Mouse (Mus musculus): ENCODE data around the gene Ccng1. TPM values are rescaled to one million over a fixed set of nuclear protein-coding genes. Genes with fewer than 3 reads are reported as not detected.

Ccng1 gene
- polyA plus RNA-seq, 1 experiment from 2014 or later, result 42.6 TPM

GRCm38 (mm10) chr11:40741605-40742262 lies 13.4 kb downstream of the Ccng1 start:
- Histone ChIP-seq H3K4me1 (replicated peaks; ENCODE audit: control insufficient read depth, insufficient read depth, low read length) (no peaks in the 10 kb centered on the region), H3K36me3 (ENCODE audit: control insufficient read depth, insufficient read depth, low read length) (peaks cover 3% of the 10 kb centered on the region; the same call in 1 of the 2 replicates), H3K27ac (ENCODE audit: low read depth, low read length) (no peak overlapping the region), H3K27me3 (ENCODE audit: control insufficient read depth, insufficient read depth, low read length) (no peaks in the 10 kb centered on the region), H3K4me3 (ENCODE audit: low read depth, low read length) (no peak overlapping the region), H3K9ac (ENCODE audit: low read length) (no peak overlapping the region), H3K4me2 (ENCODE audit: low read depth, low read length, severe bottlenecking) (no peak overlapping the region), H3K9me3 (ENCODE audit: control insufficient read depth, low read length) (no peaks in the 10 kb centered on the region)
- no peak for DNase-seq (ENCODE audit: low spot score)
- ATAC-seq (replicated peaks; ENCODE audit: low FRiP score), result no peak
- 92% methylated on average over 12 of the region's 12 CpGs for WGBS

GRCm38 (mm10) chr11:40737369-40737768 lies 17.7 kb downstream of the Ccng1 start:
- 0 out of 2 replicates have a peak, but pooled peaks cover 5% of the 10 kb centered on the region for H3K4me1 ChIP-seq (replicated peaks; ENCODE audit: control insufficient read depth, insufficient read depth, low read length)
- H3K27ac ChIP-seq (ENCODE audit: low read depth, low read length), result no peak overlapping the region
- no peak overlapping the region for H3K4me2 ChIP-seq (ENCODE audit: low read depth, low read length, severe bottlenecking)
- no peak for DNase-seq (ENCODE audit: low spot score)
- H3K9ac ChIP-seq (ENCODE audit: low read length), result no peak overlapping the region
- WGBS, result 86% methylated on average over 3 of the region's 3 CpGs
- ATAC-seq (replicated peaks; ENCODE audit: low FRiP score), result no peak
- H3K27me3 ChIP-seq (ENCODE audit: control insufficient read depth, insufficient read depth, low read length), result no peaks in the 10 kb centered on the region
- H3K9me3 ChIP-seq (ENCODE audit: control insufficient read depth, low read length), result no peaks in the 10 kb centered on the region
- no peak overlapping the region for H3K4me3 ChIP-seq (ENCODE audit: low read depth, low read length)
- H3K36me3 ChIP-seq (ENCODE audit: control insufficient read depth, insufficient read depth, low read length), result peaks cover 7% of the 10 kb centered on the region; the same call in 1 of the 2 replicates

GRCm38 (mm10) chr11:40734251-40734752 lies 20.8 kb downstream of the Ccng1 start:
- H3K9ac ChIP-seq (ENCODE audit: low read length), result peak overlapping the region; percentile 97
- no peak for ATAC-seq (replicated peaks; ENCODE audit: low FRiP score)
- peaks cover 8% of the 10 kb centered on the region; the same call in 1 of the 2 replicates for H3K4me1 ChIP-seq (replicated peaks; ENCODE audit: control insufficient read depth, insufficient read depth, low read length)
- no peaks in the 10 kb centered on the region for H3K9me3 ChIP-seq (ENCODE audit: control insufficient read depth, low read length)
- peak overlapping the region; percentile 85 for H3K4me3 ChIP-seq (ENCODE audit: low read depth, low read length)
- H3K4me2 ChIP-seq (ENCODE audit: low read depth, low read length, severe bottlenecking), result peak overlapping the region; percentile 81
- whole genome bisulfite sequencing, result 5% methylated on average over 11 of the region's 11 CpGs
- H3K27ac ChIP-seq (ENCODE audit: low read depth, low read length), result peak overlapping the region; percentile 76; the same call in 1 of the 2 replicates
- H3K36me3 ChIP-seq (ENCODE audit: control insufficient read depth, insufficient read depth, low read length), result peaks cover 7% of the 10 kb centered on the region; the same call in 1 of the 2 replicates
- no peak for DNase-seq (ENCODE audit: low spot score)
- no peaks in the 10 kb centered on the region for H3K27me3 ChIP-seq (ENCODE audit: control insufficient read depth, insufficient read depth, low read length)

- Histone ChIP-seq H3K9ac (ENCODE audit: low read length) (peak within 1 kb of the TSS; percentile 97), H3K27me3 (ENCODE audit: control insufficient read depth, insufficient read depth, low read length) (no peaks in the 10 kb centered on the region), H3K27ac (ENCODE audit: low read depth, low read length) (peak within 1 kb of the TSS; percentile 76), H3K4me1 (replicated peaks; ENCODE audit: control insufficient read depth, insufficient read depth, low read length) (peaks cover 8% of the 10 kb centered on the region; the same call in 1 of the 2 replicates), H3K4me2 (ENCODE audit: low read depth, low read length, severe bottlenecking) (peak within 1 kb of the TSS; percentile 81), H3K4me3 (ENCODE audit: low read depth, low read length) (peak within 1 kb of the TSS; percentile 85), H3K9me3 (ENCODE audit: control insufficient read depth, low read length) (no peaks in the 10 kb centered on the region), H3K36me3 (ENCODE audit: control insufficient read depth, insufficient read depth, low read length) (peaks cover 7% of the 10 kb centered on the region; the same call in 1 of the 2 replicates)
- under 1% methylated on average over 52 of the region's 52 CpGs for WGBS
- DNase-seq (ENCODE audit: low spot score) (peak; percentile 95), ATAC-seq (replicated peaks; ENCODE audit: low FRiP score) (peak; percentile 99)
Observed at GRCm38 (mm10) chr11:40733339-40734174, 21.6 kb downstream of the Ccng1 start, which contains the start of the genes Hmmr and Nudcd2. Gene Hmmr, minus strand, starts transcription at chr11:40733422. Gene Nudcd2, plus strand, starts transcription at chr11:40733667.

- no peak for DNase-seq (ENCODE audit: low spot score)
- Histone ChIP-seq H3K36me3 (ENCODE audit: control insufficient read depth, insufficient read depth, low read length) (peaks cover 7% of the 10 kb centered on the region; the same call in 1 of the 2 replicates), H3K4me2 (ENCODE audit: low read depth, low read length, severe bottlenecking) (peak overlapping the region; percentile 40), H3K27ac (ENCODE audit: low read depth, low read length) (no peak overlapping the region), H3K27me3 (ENCODE audit: control insufficient read depth, insufficient read depth, low read length) (no peaks in the 10 kb centered on the region), H3K9me3 (ENCODE audit: control insufficient read depth, low read length) (no peaks in the 10 kb centered on the region), H3K4me1 (replicated peaks; ENCODE audit: control insufficient read depth, insufficient read depth, low read length) (peaks cover 8% of the 10 kb centered on the region; the same call in 1 of the 2 replicates), H3K4me3 (ENCODE audit: low read depth, low read length) (peak overlapping the region; percentile 85), H3K9ac (ENCODE audit: low read length) (peak overlapping the region; percentile 66)
- ATAC-seq (replicated peaks; ENCODE audit: low FRiP score), result peak; percentile 51
- WGBS, result 1% methylated on average over 14 of the region's 14 CpGs
Observed at GRCm38 (mm10) chr11:40732997-40733338, 22.1 kb downstream of the Ccng1 start.

GRCm38 (mm10) chr11:40718324-40718723 lies 36.8 kb downstream of the Ccng1 start:
- Histone ChIP-seq H3K9ac (ENCODE audit: low read length) (no peak overlapping the region), H3K4me2 (ENCODE audit: low read depth, low read length, severe bottlenecking) (no peak overlapping the region), H3K4me1 (replicated peaks; ENCODE audit: control insufficient read depth, insufficient read depth, low read length) (no peaks in the 10 kb centered on the region), H3K27me3 (ENCODE audit: control insufficient read depth, insufficient read depth, low read length) (no peaks in the 10 kb centered on the region), H3K9me3 (ENCODE audit: control insufficient read depth, low read length) (no peaks in the 10 kb centered on the region), H3K36me3 (ENCODE audit: control insufficient read depth, insufficient read depth, low read length) (peaks cover 27% of the 10 kb centered on the region), H3K27ac (ENCODE audit: low read depth, low read length) (no peak overlapping the region), H3K4me3 (ENCODE audit: low read depth, low read length) (no peak overlapping the region)
- DNase-seq (ENCODE audit: low spot score) (no peak), ATAC-seq (replicated peaks; ENCODE audit: low FRiP score) (no peak)

GRCm38 (mm10) chr11:40715524-40715923 lies 39.6 kb downstream of the Ccng1 start:
- Histone ChIP-seq H3K4me2 (ENCODE audit: low read depth, low read length, severe bottlenecking) (no peak overlapping the region), H3K9ac (ENCODE audit: low read length) (no peak overlapping the region), H3K4me3 (ENCODE audit: low read depth, low read length) (no peak overlapping the region), H3K4me1 (replicated peaks; ENCODE audit: control insufficient read depth, insufficient read depth, low read length) (no peaks in the 10 kb centered on the region), H3K36me3 (ENCODE audit: control insufficient read depth, insufficient read depth, low read length) (peaks cover 20% of the 10 kb centered on the region), H3K27me3 (ENCODE audit: control insufficient read depth, insufficient read depth, low read length) (no peaks in the 10 kb centered on the region), H3K9me3 (ENCODE audit: control insufficient read depth, low read length) (no peaks in the 10 kb centered on the region), H3K27ac (ENCODE audit: low read depth, low read length) (no peak overlapping the region)
- no peak for ATAC-seq (replicated peaks; ENCODE audit: low FRiP score)
- WGBS, result 92% methylated on average over 5 of the region's 5 CpGs
- no peak for DNase-seq (ENCODE audit: low spot score)

GRCm38 (mm10) chr11:40713858-40714257 lies 41.3 kb downstream of the Ccng1 start:
- WGBS, result 91% methylated on average over 8 of the region's 8 CpGs
- Histone ChIP-seq H3K27me3 (ENCODE audit: control insufficient read depth, insufficient read depth, low read length) (no peaks in the 10 kb centered on the region), H3K36me3 (ENCODE audit: control insufficient read depth, insufficient read depth, low read length) (peaks cover 21% of the 10 kb centered on the region), H3K9ac (ENCODE audit: low read length) (no peak overlapping the region), H3K4me1 (replicated peaks; ENCODE audit: control insufficient read depth, insufficient read depth, low read length) (no peaks in the 10 kb centered on the region), H3K9me3 (ENCODE audit: control insufficient read depth, low read length) (no peaks in the 10 kb centered on the region), H3K4me2 (ENCODE audit: low read depth, low read length, severe bottlenecking) (no peak overlapping the region), H3K4me3 (ENCODE audit: low read depth, low read length) (no peak overlapping the region), H3K27ac (ENCODE audit: low read depth, low read length) (no peak overlapping the region)
- DNase-seq (ENCODE audit: low spot score) (no peak), ATAC-seq (replicated peaks; ENCODE audit: low FRiP score) (no peak)
